Mouse (Mus musculus): ENCODE measurements around the gene Runx2. TPM values are rescaled to one million over a fixed set of nuclear protein-coding genes. Genes with fewer than 3 reads are reported as not detected.

Gene Runx2
- polyA plus RNA-seq, 1 experiment from 2014 or later = 0.89 TPM

- no peak for ATAC-seq (ENCODE audit: insufficient read depth, low FRiP score)
- 52% methylated on average over 3 of the region's 3 CpGs for WGBS
These were observed 70.8 kb downstream of the Runx2 start for GRCm38 (mm10) chr17:44743780-44744179.

DNA sequence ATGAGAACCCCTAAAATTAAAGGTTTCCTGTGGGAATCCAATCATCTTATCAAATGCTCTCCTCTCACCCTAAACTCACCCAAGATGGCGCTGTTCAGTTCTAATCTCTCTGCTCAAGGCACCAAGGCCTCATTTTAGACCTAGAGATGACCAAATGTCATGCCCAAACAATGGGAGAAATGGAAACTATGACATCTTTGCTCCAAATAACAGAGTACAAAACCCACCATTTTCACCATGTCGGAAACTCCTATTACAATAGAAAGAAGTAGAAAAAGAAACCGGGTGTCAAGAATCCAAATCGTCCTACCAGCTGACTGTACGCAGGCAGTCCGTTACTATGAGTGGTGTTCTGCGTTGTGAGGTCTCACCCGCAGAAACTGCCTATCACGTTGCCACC is 72.4 kb downstream of the Runx2 start:
- no peak overlapping the region for H3K4me2 ChIP-seq (ENCODE audit: low read depth, low read length)
- no peak overlapping the region for H3K9ac ChIP-seq (ENCODE audit: low read length)
- peaks cover 3% of the 10 kb centered on the region for H3K4me1 ChIP-seq (ENCODE audit: control insufficient read depth, insufficient read depth, low read length)
- ATAC-seq (ENCODE audit: insufficient read depth, low FRiP score) = no peak
- no peak overlapping the region for H3K27ac ChIP-seq (ENCODE audit: low read length)
- H3K36me3 ChIP-seq (ENCODE audit: control insufficient read depth, insufficient read depth, low read length) = no peaks in the 10 kb centered on the region
- H3K4me3 ChIP-seq (replicated peaks; ENCODE audit: low read length) = no peak overlapping the region
- no peaks in the 10 kb centered on the region for H3K9me3 ChIP-seq (replicated peaks; ENCODE audit: control insufficient read depth, low read length)
- peaks cover 20% of the 10 kb centered on the region for H3K27me3 ChIP-seq (ENCODE audit: control insufficient read depth, insufficient read depth, low read length)
- 87% methylated on average over 9 of the region's 9 CpGs for WGBS

More at GRCm38 (mm10) chr17:44743780-44744179, 70.8 kb downstream of the Runx2 start:
- H3K4me3 ChIP-seq (replicated peaks; ENCODE audit: low read length) = no peak overlapping the region
- H3K9me3 ChIP-seq (replicated peaks; ENCODE audit: control insufficient read depth, low read length) = no peaks in the 10 kb centered on the region
- H3K27ac ChIP-seq (ENCODE audit: low read length) = no peak overlapping the region
- H3K4me2 ChIP-seq (ENCODE audit: low read depth, low read length) = no peak overlapping the region
- no peak overlapping the region for H3K9ac ChIP-seq (ENCODE audit: low read length)
- no peaks in the 10 kb centered on the region for H3K4me1 ChIP-seq (ENCODE audit: control insufficient read depth, insufficient read depth, low read length)
- H3K27me3 ChIP-seq (ENCODE audit: control insufficient read depth, insufficient read depth, low read length) = peaks cover 8% of the 10 kb centered on the region
- no peaks in the 10 kb centered on the region for H3K36me3 ChIP-seq (ENCODE audit: control insufficient read depth, insufficient read depth, low read length)

DNA sequence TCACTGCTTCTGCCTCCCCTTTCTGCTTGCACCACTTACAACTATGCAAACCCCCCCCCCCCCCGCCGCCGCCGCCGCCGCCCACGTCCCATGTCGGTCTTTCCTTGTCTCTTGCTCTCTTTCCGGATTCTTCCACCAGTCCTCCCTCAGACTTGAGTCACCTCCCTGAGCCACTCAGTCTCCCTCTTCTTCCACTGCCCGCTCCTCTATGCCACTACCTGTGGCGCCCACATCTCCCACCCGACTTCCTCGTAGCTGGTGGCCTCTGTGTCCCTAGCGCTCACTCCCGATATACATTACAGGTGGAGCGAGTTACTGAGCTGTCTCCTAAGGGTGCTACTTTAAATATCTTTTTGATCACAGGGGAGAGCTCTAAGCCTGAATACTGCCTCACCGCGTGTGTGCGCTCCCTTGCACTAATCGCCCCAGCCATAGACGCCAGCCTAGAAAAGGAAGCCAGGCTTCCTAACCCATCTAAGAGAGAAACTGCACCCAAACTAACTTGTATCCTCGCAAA is 76.4 kb downstream of the Runx2 start:
- Histone ChIP-seq H3K36me3 (ENCODE audit: control insufficient read depth, insufficient read depth, low read length) (no peaks in the 10 kb centered on the region), H3K27ac (ENCODE audit: low read length) (no peak overlapping the region), H3K4me2 (ENCODE audit: low read depth, low read length) (peak overlapping the region; percentile 94), H3K27me3 (ENCODE audit: control insufficient read depth, insufficient read depth, low read length) (peaks cover 40% of the 10 kb centered on the region), H3K4me1 (ENCODE audit: control insufficient read depth, insufficient read depth, low read length) (peaks cover 17% of the 10 kb centered on the region), H3K9me3 (replicated peaks; ENCODE audit: control insufficient read depth, low read length) (no peaks in the 10 kb centered on the region), H3K4me3 (replicated peaks; ENCODE audit: low read length) (peak overlapping the region; percentile 19), H3K9ac (ENCODE audit: low read length) (peak overlapping the region; percentile 19; the same call in 1 of the 2 replicates)
- WGBS = 6% methylated on average over 19 of the region's 22 CpGs
- ATAC-seq (ENCODE audit: insufficient read depth, low FRiP score) = no peak

- H3K4me1 ChIP-seq (ENCODE audit: control insufficient read depth, insufficient read depth, low read length) = peaks cover 17% of the 10 kb centered on the region
- peaks cover 40% of the 10 kb centered on the region for H3K27me3 ChIP-seq (ENCODE audit: control insufficient read depth, insufficient read depth, low read length)
- H3K9me3 ChIP-seq (replicated peaks; ENCODE audit: control insufficient read depth, low read length) = no peaks in the 10 kb centered on the region
- H3K4me3 ChIP-seq (replicated peaks; ENCODE audit: low read length) = peak overlapping the region; percentile 19
- no peak for ATAC-seq (ENCODE audit: insufficient read depth, low FRiP score)
- H3K27ac ChIP-seq (ENCODE audit: low read length) = no peak overlapping the region
- peak overlapping the region; percentile 94 for H3K4me2 ChIP-seq (ENCODE audit: low read depth, low read length)
- H3K36me3 ChIP-seq (ENCODE audit: control insufficient read depth, insufficient read depth, low read length) = no peaks in the 10 kb centered on the region
- peak overlapping the region; percentile 19; the same call in 1 of the 2 replicates for H3K9ac ChIP-seq (ENCODE audit: low read length)
- 2% methylated on average over 33 of the region's 33 CpGs for WGBS
These were observed 77.1 kb downstream of the Runx2 start for GRCm38 (mm10) chr17:44737275-44738120.

- under 1% methylated on average over 67 of the region's 73 CpGs for WGBS
- peak overlapping the region; percentile 77 for H3K9ac ChIP-seq (ENCODE audit: low read length)
- ATAC-seq (ENCODE audit: insufficient read depth, low FRiP score) = peak; percentile 83
- peak overlapping the region; percentile 94 for H3K4me2 ChIP-seq (ENCODE audit: low read depth, low read length)
- peak overlapping the region; percentile 14; the same call in 1 of the 2 replicates for H3K27ac ChIP-seq (ENCODE audit: low read length)
- no peaks in the 10 kb centered on the region for H3K36me3 ChIP-seq (ENCODE audit: control insufficient read depth, insufficient read depth, low read length)
- peaks cover 17% of the 10 kb centered on the region for H3K4me1 ChIP-seq (ENCODE audit: control insufficient read depth, insufficient read depth, low read length)
- H3K4me3 ChIP-seq (replicated peaks; ENCODE audit: low read length) = peak overlapping the region; percentile 76
- H3K9me3 ChIP-seq (replicated peaks; ENCODE audit: control insufficient read depth, low read length) = no peaks in the 10 kb centered on the region
- H3K27me3 ChIP-seq (ENCODE audit: control insufficient read depth, insufficient read depth, low read length) = peaks cover 40% of the 10 kb centered on the region
These were observed 78.5 kb downstream of the Runx2 start for GRCm38 (mm10) chr17:44735991-44736561.

GRCm38 (mm10) chr17:44735223-44735990 is 79.2 kb downstream of the Runx2 start:
- H3K4me1 ChIP-seq (ENCODE audit: control insufficient read depth, insufficient read depth, low read length) = peaks cover 17% of the 10 kb centered on the region
- H3K27ac ChIP-seq (ENCODE audit: low read length) = peak overlapping the region; percentile 14; the same call in 1 of the 2 replicates
- no peaks in the 10 kb centered on the region for H3K9me3 ChIP-seq (replicated peaks; ENCODE audit: control insufficient read depth, low read length)
- H3K9ac ChIP-seq (ENCODE audit: low read length) = peak overlapping the region; percentile 77
- peaks cover 40% of the 10 kb centered on the region for H3K27me3 ChIP-seq (ENCODE audit: control insufficient read depth, insufficient read depth, low read length)
- peak; percentile 39; the same call in 1 of the 2 replicates for ATAC-seq (ENCODE audit: insufficient read depth, low FRiP score)
- peak overlapping the region; percentile 76 for H3K4me3 ChIP-seq (replicated peaks; ENCODE audit: low read length)
- under 1% methylated on average over 64 of the region's 64 CpGs for WGBS
- peak overlapping the region; percentile 94 for H3K4me2 ChIP-seq (ENCODE audit: low read depth, low read length)
- no peaks in the 10 kb centered on the region for H3K36me3 ChIP-seq (ENCODE audit: control insufficient read depth, insufficient read depth, low read length)

GRCm38 (mm10) chr17:44734501-44735222 is 79.9 kb downstream of the Runx2 start:
- Histone ChIP-seq H3K9ac (ENCODE audit: low read length) (peak overlapping the region; percentile 77), H3K27ac (ENCODE audit: low read length) (no peak overlapping the region), H3K4me3 (replicated peaks; ENCODE audit: low read length) (peak overlapping the region; percentile 76), H3K27me3 (ENCODE audit: control insufficient read depth, insufficient read depth, low read length) (peaks cover 41% of the 10 kb centered on the region), H3K36me3 (ENCODE audit: control insufficient read depth, insufficient read depth, low read length) (no peaks in the 10 kb centered on the region), H3K4me2 (ENCODE audit: low read depth, low read length) (peak overlapping the region; percentile 94), H3K4me1 (ENCODE audit: control insufficient read depth, insufficient read depth, low read length) (peaks cover 17% of the 10 kb centered on the region), H3K9me3 (replicated peaks; ENCODE audit: control insufficient read depth, low read length) (no peaks in the 10 kb centered on the region)
- WGBS = under 1% methylated on average over 48 of the region's 48 CpGs
- no peak for ATAC-seq (ENCODE audit: insufficient read depth, low FRiP score)

DNA sequence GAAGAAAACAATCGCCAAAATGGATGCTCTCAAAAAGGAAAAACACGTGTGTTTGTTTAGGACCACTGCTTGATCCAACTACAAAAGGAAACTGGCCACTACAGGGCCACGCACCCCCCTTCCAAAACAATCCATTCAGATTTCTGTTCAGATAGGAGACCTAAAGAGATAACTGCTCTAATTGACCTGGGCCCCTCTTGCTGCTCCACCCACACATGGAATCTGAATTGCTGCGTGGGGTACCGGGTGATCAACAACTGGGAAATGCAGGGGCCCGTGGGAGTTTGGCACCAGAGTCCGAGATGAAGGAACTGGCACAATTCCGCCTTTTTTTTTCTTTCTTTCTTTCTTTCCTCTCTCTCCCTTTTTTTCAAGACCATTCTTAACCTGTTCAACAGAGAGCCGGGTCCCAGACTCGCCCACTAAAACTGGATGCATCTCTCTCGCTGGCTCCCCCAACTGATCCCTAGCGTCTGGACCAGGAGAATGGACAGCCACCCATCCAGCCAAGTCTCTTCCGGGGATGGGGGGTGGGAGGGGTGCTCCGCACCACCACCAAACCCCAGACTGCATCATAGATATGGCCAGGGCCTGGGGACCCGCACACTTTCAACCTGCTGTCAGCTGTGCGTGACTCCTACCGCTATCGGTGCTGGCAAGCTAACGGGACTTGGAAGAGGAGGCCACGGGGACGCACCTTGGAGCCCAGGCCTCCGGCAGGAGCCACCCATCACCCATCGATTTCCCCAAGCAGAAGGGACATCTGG is 80.9 kb downstream of the Runx2 start:
- H3K27ac ChIP-seq (ENCODE audit: low read length) = no peak overlapping the region
- H3K4me3 ChIP-seq (replicated peaks; ENCODE audit: low read length) = peak overlapping the region; percentile 76
- H3K27me3 ChIP-seq (ENCODE audit: control insufficient read depth, insufficient read depth, low read length) = peaks cover 35% of the 10 kb centered on the region
- no peaks in the 10 kb centered on the region for H3K36me3 ChIP-seq (ENCODE audit: control insufficient read depth, insufficient read depth, low read length)
- H3K9ac ChIP-seq (ENCODE audit: low read length) = no peak overlapping the region; the same call in 1 of the 2 replicates
- 9% methylated on average over 23 of the region's 23 CpGs for WGBS
- H3K4me2 ChIP-seq (ENCODE audit: low read depth, low read length) = peak overlapping the region; percentile 94
- peaks cover 17% of the 10 kb centered on the region for H3K4me1 ChIP-seq (ENCODE audit: control insufficient read depth, insufficient read depth, low read length)
- no peaks in the 10 kb centered on the region for H3K9me3 ChIP-seq (replicated peaks; ENCODE audit: control insufficient read depth, low read length)
- no peak for ATAC-seq (ENCODE audit: insufficient read depth, low FRiP score)
